Mouse (Mus musculus) hindlimb bud, embryonic 11.5 days (tissue): ENCODE results near the gene Mettl5.
A peak's percentile ranks its signal among the peaks of the same experiment; 100 is the strongest.

Experiments used
- DNase-seq: peaks from one replicate; pipeline ENCODE4 v3.0.0-alpha.2; 2012; ENCODE audit warnings: low read depth, low spot score; ENCODE audit errors: extremely low spot score

Mettl5 gene

GRCm38 (mm10) chr2:69857882-69858281, 27.5 kb downstream of the Mettl5 start:
- no peak for DNase-seq

- no peak for DNase-seq
Observed at GRCm38 (mm10) chr2:69856392-69856791, 29.0 kb downstream of the Mettl5 start.

DNA sequence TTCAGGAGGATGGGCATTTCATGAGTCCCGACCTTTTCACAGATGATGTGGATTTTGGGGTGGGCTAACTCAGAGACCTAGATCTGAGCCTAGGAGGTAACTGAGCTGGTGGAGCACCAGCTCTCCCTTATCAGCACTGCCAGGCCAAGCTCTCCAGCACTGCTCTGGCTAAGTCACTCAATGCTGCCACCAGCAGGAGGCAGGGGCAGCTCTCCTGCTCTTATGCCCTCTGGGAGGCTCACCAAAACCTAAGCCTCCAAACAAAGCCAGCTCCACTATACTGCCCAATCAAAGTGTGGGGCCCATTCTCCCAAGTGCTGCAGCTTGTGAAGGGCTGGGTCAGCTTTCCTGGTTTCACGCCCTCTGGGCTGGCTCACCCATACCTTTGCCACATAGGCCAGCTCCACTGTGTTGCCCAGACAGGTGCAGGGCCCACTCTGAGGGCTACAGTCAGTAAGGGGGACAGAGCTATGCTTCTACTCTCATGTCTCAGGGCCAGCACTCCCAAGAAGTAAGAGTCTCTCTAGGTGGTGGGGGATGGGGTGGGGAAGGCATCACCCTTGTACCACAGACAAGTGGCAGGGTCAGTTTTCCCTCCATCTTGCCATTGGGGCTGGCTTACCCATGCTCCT, 33.9 kb downstream of the Mettl5 start:
- no peak for DNase-seq

DNA sequence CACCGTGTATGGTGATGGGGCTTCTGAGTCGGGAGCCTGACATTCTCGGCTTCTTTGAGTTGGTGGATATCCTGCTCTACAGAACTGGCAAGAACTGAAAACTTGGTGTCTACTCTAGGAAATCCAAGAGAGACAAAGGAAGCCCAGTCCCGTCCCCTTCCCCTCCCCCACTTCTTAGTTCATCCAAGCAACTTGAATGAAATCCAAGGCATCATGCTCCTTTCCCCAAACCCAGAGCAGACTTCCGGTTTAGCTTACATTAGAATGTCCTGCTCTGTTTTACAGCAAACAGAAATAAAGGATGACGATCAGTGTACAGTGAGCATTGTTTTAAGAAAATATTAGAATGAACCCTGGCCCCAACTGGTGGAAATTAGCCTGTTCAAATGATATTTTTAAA, 36.2 kb downstream of the Mettl5 start:
- no peak for DNase-seq

- no peak for DNase-seq
Observed at GRCm38 (mm10) chr2:69840261-69840660, 45.2 kb downstream of the Mettl5 start.

- no peak for DNase-seq
Observed at GRCm38 (mm10) chr2:69838707-69839106, 46.7 kb downstream of the Mettl5 start.

DNA sequence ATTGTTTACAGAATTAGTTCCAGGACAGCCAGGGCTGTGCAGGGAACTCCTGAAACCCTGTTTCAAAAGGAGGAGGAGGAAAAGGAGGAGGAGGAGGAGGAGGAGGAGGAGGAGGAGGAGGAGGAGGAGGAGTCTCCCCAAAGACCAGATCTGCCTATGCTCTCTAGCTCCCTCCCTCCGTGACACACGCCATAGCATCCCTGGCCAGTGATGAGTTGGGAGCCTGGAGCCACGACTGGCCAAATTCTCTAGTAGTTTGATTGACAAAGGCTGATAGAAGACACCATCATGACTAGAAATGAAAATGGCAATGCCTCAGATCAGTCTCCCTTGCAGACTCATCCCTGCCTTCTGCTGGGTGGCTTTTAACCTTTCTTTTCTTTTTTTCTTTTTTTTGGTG, 47.4 kb downstream of the Mettl5 start:
- DNase-seq, result no peak

DNA sequence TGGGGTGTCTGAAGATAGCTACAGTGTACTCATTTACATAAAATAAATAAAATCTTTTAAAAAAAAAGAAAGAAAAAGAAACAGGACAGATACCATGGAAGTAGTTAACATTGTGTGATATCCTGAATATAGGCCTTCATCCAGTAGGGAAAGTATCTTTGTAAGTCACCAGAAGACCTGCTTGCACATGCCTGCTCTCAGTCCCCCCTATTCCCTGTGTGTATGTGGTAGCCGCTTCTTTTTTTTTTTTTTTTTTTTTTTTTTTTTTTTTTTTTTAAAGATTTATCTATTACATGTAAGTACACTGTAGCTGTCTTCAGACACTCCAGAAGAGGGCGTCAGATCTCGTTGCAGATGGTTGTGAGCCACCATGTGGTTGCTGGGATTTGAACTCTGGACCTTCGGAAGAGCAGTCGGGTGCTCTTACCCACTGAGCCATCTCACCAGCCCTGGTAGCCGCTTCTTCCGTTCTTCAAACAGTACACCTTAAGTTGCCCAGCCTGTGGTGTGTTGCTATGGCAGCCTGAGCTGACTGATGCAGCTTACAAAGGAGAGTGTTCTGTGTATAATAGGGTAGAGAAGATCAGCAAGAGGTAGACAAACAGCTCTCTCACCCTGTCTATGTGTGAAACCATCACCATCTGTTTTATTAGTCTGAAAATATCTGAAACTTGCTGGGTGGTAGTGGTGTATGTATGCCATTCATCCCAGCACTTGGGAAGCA, 48.0 kb downstream of the Mettl5 start:
- DNase-seq, result no peak

GRCm38 (mm10) chr2:69830116-69830515, 55.3 kb downstream of the Mettl5 start:
- no peak for DNase-seq

DNA sequence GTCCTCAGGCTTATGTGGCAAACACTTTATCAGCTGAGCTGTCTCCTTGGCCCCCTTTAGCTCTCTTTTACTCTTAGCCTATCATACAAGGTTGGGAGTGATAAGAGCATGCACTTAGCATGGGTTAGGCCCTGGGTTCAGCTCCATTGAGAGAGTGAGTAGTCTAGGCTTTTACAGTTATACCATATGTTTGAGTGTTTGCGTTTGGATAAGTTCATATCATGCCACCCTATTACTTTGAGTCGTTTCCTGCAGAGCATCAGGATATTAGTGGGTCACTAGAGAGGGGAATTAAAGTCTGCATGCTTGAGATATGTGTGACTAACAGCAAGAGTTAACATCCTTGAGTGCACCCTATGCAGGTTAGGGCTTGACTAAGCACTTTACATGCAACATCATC, 55.7 kb downstream of the Mettl5 start:
- no peak for DNase-seq

DNA sequence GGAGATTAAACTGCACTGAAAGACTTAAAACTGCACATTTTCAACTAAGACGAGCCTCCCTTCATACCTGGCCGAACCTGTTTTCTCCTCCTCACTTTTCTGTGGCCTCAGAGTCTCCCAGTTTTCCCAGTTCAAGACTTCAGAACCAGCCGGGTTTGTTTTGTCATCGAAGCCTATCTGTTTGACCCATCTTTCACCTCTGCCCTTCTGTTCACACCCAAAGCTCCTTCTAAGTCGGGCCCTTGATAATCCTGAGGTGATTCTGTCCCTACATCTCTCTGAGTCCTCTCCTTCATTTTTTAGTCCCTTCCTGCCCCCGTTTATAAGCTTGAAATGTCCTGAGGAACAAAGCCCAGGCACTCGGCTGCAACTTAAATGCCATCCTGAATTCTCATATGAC, 57.4 kb downstream of the Mettl5 start:
- no peak for DNase-seq

GRCm38 (mm10) chr2:69826380-69826779, 59.0 kb downstream of the Mettl5 start:
- DNase-seq, result no peak

GRCm38 (mm10) chr2:69825898-69826297, 59.5 kb downstream of the Mettl5 start:
- no peak for DNase-seq

GRCm38 (mm10) chr2:69823129-69823677, 62.2 kb downstream of the Mettl5 start:
- no peak for DNase-seq

DNA sequence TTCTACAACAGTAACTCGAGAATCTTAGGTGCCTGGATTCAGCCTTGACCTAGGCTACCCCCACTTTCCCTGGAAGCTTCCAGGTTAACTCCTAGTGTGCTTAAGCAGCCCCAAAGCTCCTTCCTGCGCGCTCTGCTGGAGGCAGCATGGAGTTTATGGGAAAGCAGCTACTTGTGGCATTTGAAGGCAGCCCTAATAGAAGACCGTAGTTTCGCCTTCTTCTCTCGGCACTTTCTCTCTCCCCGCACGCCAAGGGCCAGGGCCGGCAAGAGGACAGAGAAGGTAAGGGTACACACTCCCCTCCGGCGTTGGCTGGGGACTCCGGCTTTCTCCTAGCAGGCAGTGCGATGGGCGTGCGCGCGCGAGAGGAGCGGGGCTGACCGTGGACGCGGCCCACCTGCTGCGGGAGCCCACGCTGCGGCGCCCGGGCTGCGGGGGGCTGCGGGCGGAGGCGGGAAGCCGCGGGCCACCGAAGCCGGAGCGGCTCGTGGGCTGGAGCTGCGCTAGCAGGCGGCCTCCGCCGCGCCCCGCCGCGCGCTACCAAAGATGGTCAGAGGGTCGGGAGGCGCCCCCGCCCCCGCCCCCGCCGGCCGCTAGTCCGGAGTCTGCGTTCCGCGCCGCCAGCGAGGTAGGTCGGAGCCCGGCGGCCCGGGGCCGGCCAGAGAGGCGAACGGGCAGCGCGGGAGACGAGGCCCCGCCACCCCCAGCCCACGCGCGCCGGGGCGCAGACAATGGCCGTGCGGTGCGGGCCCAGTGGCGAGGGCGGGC, 62.9 kb downstream of the Mettl5 start:
- peak; percentile 50 for DNase-seq

- no peak for DNase-seq
Observed at GRCm38 (mm10) chr2:69821711-69822110, 63.7 kb downstream of the Mettl5 start, which contains the start of gene Klhl23. Gene Klhl23, plus strand, starts transcription at chr2:69821944.
